Comparison of ENCODE assay signal across 13 mouse cellular contexts in the genomic region with DNA sequence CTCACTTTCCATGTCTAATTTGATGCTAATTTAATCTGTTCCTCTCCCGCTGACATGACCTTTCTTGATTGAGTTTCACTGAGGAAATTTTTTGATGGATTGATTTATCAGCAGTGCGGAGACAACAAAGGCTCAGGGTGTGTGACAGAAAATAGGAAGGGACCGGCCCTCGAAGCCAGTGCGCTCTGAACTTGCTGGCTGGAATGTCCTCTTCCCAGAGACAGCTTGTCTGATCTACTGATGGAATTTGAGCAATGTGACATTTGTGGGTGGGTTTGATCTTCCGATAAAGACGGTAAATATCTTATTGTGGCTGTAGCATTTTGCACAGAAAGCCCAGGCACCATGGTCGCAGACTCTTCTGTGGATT.
DNase-seq lines count a peak whose midpoint lies in the region; ATAC-seq and TF ChIP-seq lines count a peak whose summit lies in the region.
"Had no signal": no experiment of that assay in that cellular context is flagged by ENCODE, and none has a peak within 500 bp of the region (broad histone marks: within the 10 kb centered on the region; RNA-seq: fewer than 3 reads in every experiment).

No protein-coding gene starts in this region.

- H3K27me3 ChIP-seq in heart, embryonic 11.5 days (ENCODE audit: control insufficient read depth, insufficient read depth, low read length), result no peaks in the 10 kb centered on the region
- peaks cover 3% of the 10 kb centered on the region; the same call in 1 of the 2 replicates for H3K27me3 ChIP-seq in testis, adult 2 months (ENCODE audit: control insufficient read depth, insufficient read depth, low read length)
- no peaks in the 10 kb centered on the region for H3K27me3 ChIP-seq in limb, embryonic 11.5 days (ENCODE audit: control insufficient read depth, insufficient read depth, low read length)
- H3K27me3 ChIP-seq: megakaryocyte, embryonic 14.5 days had no signal

- H3K4me1 ChIP-seq in heart, embryonic 11.5 days (ENCODE audit: control insufficient read depth, insufficient read depth, low read length), result peaks cover 5% of the 10 kb centered on the region; the same call in 1 of the 2 replicates
- peaks cover 10% of the 10 kb centered on the region for H3K4me1 ChIP-seq in testis, adult 2 months (ENCODE audit: control insufficient read depth, insufficient read depth, low read length)
- no peaks in the 10 kb centered on the region for H3K4me1 ChIP-seq in limb, embryonic 11.5 days (ENCODE audit: control insufficient read depth, insufficient read depth, low read length)
- H3K4me1 ChIP-seq: megakaryocyte, embryonic 14.5 days had no signal

- WGBS in heart, embryonic 11.5 days (ENCODE audit: insufficient replicate concordance), result 28% methylated on average over 8 of the region's 8 CpGs
- 59% methylated on average over 8 of the region's 8 CpGs for WGBS in limb, embryonic 11.5 days

- H3K9ac ChIP-seq in heart, embryonic 11.5 days (ENCODE audit: low read depth, low read length), result no peak overlapping the region
- H3K9ac ChIP-seq in limb, embryonic 11.5 days (ENCODE audit: low read length), result no peak overlapping the region

- ATAC-seq in heart, embryonic 11.5 days (replicated peaks; ENCODE audit: insufficient number of reproducible peaks, low FRiP score, low TSS enrichment), result no peak
- ATAC-seq in limb, embryonic 11.5 days (ENCODE audit: insufficient number of reproducible peaks, low FRiP score, low TSS enrichment, low read depth), result no peak

- TF ChIP-seq CTCF in testis, adult 2 months (IDR thresholded peaks at IDR 0.05; ENCODE audit: control insufficient read depth, insufficient read depth, insufficient replicate concordance, low read depth, low read length), result no peak
- no peak for TF ChIP-seq CTCF in left cerebral cortex, adult 2 months (IDR thresholded peaks at IDR 0.05)

- DNase-seq in heart, adult 18-20 months, result no peak
- DNase-seq in testis, postnatal 10 days (ENCODE audit: low spot score), result no peak
- DNase-seq in limb, embryonic 11.5 days (ENCODE audit: low spot score), result no peak
- DNase-seq in spleen, adult 18-20 months, result no peak
- DNase-seq in thymus, postnatal 4 days, result no peak
- no peak for DNase-seq in left cerebral cortex, adult 2 months (ENCODE audit: extremely low spot score in 1 of 2, low spot score in 2 of 2)
- DNase-seq: cerebellum, adult 2 months; heart, adult 2 months; layer of hippocampus, postnatal 36 days; right cerebral cortex, postnatal 14 days had no signal

- no peaks in the 10 kb centered on the region for H3K36me3 ChIP-seq in heart, embryonic 11.5 days (ENCODE audit: control insufficient read depth, insufficient read depth, low read length)
- no peaks in the 10 kb centered on the region for H3K36me3 ChIP-seq in testis, adult 2 months (ENCODE audit: control insufficient read depth, insufficient read depth, low read length)
- no peaks in the 10 kb centered on the region for H3K36me3 ChIP-seq in limb, embryonic 11.5 days (ENCODE audit: control insufficient read depth, insufficient read depth, low read length)

- no peak for TF ChIP-seq POLR2A in testis, adult 2 months (IDR thresholded peaks at IDR 0.05; ENCODE audit: control insufficient read depth, low read depth, low read length)

- H3K4me2 ChIP-seq in heart, embryonic 11.5 days, result peak overlapping the region; percentile 63
- H3K4me2 ChIP-seq in limb, embryonic 11.5 days (ENCODE audit: low read depth, severe bottlenecking), result peak overlapping the region; percentile 53; the same call in 1 of the 2 replicates

- H3K4me3 ChIP-seq in heart, embryonic 11.5 days (ENCODE audit: low read depth, low read length), result peak overlapping the region; percentile 32
- H3K4me3 ChIP-seq in testis, adult 2 months (ENCODE audit: control insufficient read depth, low read depth, low read length), result peak overlapping the region; percentile 77
- no peak overlapping the region for H3K4me3 ChIP-seq in limb, embryonic 11.5 days (ENCODE audit: low read depth, low read length)
- no peak overlapping the region for H3K4me3 ChIP-seq in left cerebral cortex, adult 2 months
- H3K4me3 ChIP-seq: heart, adult 2 months; megakaryocyte, embryonic 14.5 days had no signal

- no peak overlapping the region for H3K27ac ChIP-seq in heart, embryonic 11.5 days (ENCODE audit: low read depth, low read length)
- peak overlapping the region; percentile 66 for H3K27ac ChIP-seq in testis, adult 2 months (ENCODE audit: control insufficient read depth, insufficient read depth, low read depth, low read length)
- H3K27ac ChIP-seq in limb, embryonic 11.5 days (replicated peaks; ENCODE audit: low read depth, low read length), result no peak overlapping the region
- H3K27ac ChIP-seq in left cerebral cortex, adult 2 months, result no peak overlapping the region
- H3K27ac ChIP-seq: heart, adult 2 months had no signal

- intact Hi-C loops in left cerebral cortex, adult 2 months (cut with DNase I), result no loop called here

- H3K9me3 ChIP-seq in heart, embryonic 11.5 days (replicated peaks; ENCODE audit: control insufficient read depth, low read length), result no peaks in the 10 kb centered on the region
- no peaks in the 10 kb centered on the region for H3K9me3 ChIP-seq in limb, embryonic 11.5 days (ENCODE audit: control insufficient read depth, low read length)

Comparison
In these comparisons a context has a peak if more than half of its experiments do, and no peak if none do; other contexts are left out.
1. H3K4me3 ChIP-seq: peak in heart, embryonic 11.5 days (single experiment) and testis, adult 2 months (single experiment); none in limb, embryonic 11.5 days (single experiment) and left cerebral cortex, adult 2 months (single experiment).